ENCODE assay signal across 8 mouse cellular contexts in genomic region chr2:175338097-175338496, GRCm38 (mm10). TPM values are rescaled to one million over a fixed set of nuclear protein-coding genes. Genes with fewer than 3 reads are reported as not detected.
DNase-seq lines count a peak whose midpoint lies in the region; ATAC-seq and TF ChIP-seq lines count a peak whose summit lies in the region.
"Not testable (repeated sequence)": the region's sequence is repeated elsewhere in the genome, so short reads cannot be mapped to it uniquely, and the experiment has no call there.

TSS of gene Gm4631 (minus strand) at chr2:175338197.

- WGBS in heart, embryonic 12.5 days = no CpG with 5 or more reads among the region's 8 CpGs
- WGBS in intestine, embryonic 14.5 days = no CpG with 5 or more reads among the region's 8 CpGs
- WGBS in lung, embryonic 15.5 days = no CpG with 5 or more reads among the region's 8 CpGs
- no CpG with 5 or more reads among the region's 8 CpGs for WGBS in neural tube, embryonic 14.5 days

- H3K36me3 ChIP-seq in heart, embryonic 12.5 days; intestine, embryonic 14.5 days (ENCODE audit: control insufficient read depth, insufficient read depth, low read length); lung, embryonic 15.5 days; neural tube, embryonic 14.5 days (ENCODE audit: control insufficient read depth, insufficient read depth, low read length): not testable (repeated sequence)

- not testable (repeated sequence) for TF ChIP-seq CTCF in Patski (IDR thresholded peaks at IDR 0.05); cortical plate, adult 2 months (IDR thresholded peaks at IDR 0.05; ENCODE audit: extremely low read depth, insufficient read depth, low read length); left cerebral cortex, adult 2 months (IDR thresholded peaks at IDR 0.05)

- not testable (repeated sequence) for H3K9ac ChIP-seq in heart, embryonic 12.5 days; intestine, embryonic 14.5 days (ENCODE audit: low read length); lung, embryonic 15.5 days; neural tube, embryonic 14.5 days (replicated peaks; ENCODE audit: low read depth, low read length)

- H3K9me3 ChIP-seq in heart, embryonic 12.5 days (replicated peaks); intestine, embryonic 14.5 days (ENCODE audit: control insufficient read depth, low read length); lung, embryonic 15.5 days; neural tube, embryonic 14.5 days (ENCODE audit: control insufficient read depth, low read length): not testable (repeated sequence)

- CTCF ChIA-PET in Patski (lab: Charles Lee) = not testable (repeated sequence)

- in situ Hi-C loops in Patski (cut with MboI; ENCODE audit: low pct_unique_long_range_greater_than_20kb) = not testable (repeated sequence)

- H3K27ac ChIP-seq in cortical plate, adult 2 months (ENCODE audit: insufficient read depth, low read length); heart, embryonic 12.5 days (ENCODE audit: poor library complexity, severe bottlenecking); intestine, embryonic 14.5 days (ENCODE audit: low read depth); left cerebral cortex, adult 2 months; lung, embryonic 15.5 days; neural tube, embryonic 14.5 days (ENCODE audit: low read depth, low read length): not testable (repeated sequence)

- not testable (repeated sequence) for TF ChIP-seq POLR2A in cortical plate, adult 2 months (IDR thresholded peaks at IDR 0.05; ENCODE audit: extremely low read depth, insufficient read depth, low read length)

- not testable (repeated sequence) for H3K27me3 ChIP-seq in Patski; heart, embryonic 12.5 days (replicated peaks); intestine, embryonic 14.5 days (replicated peaks; ENCODE audit: control insufficient read depth, insufficient read depth, low read length); lung, embryonic 15.5 days; neural tube, embryonic 14.5 days (ENCODE audit: control insufficient read depth, insufficient read depth, low read length)

- intact Hi-C loops in left cerebral cortex, adult 2 months (cut with DNase I) = not testable (repeated sequence)

- POLR2A ChIA-PET in Patski (lab: Charles Lee) = not testable (repeated sequence)

- H3K4me2 ChIP-seq in heart, embryonic 12.5 days; intestine, embryonic 14.5 days (ENCODE audit: low read length); lung, embryonic 15.5 days; neural tube, embryonic 14.5 days (ENCODE audit: low read depth, low read length): not testable (repeated sequence)

- not testable (repeated sequence) for DNase-seq in Patski (ENCODE audit: low read depth, low spot score); frontal cortex, adult 2 months (ENCODE audit: extremely low spot score in 1 of 2, low spot score in 1 of 2); intestine, embryonic 14.5 days (ENCODE audit: low spot score); left cerebral cortex, adult 2 months (ENCODE audit: extremely low spot score in 1 of 2, low spot score in 2 of 2)

- H3K4me1 ChIP-seq in cortical plate, adult 2 months (ENCODE audit: control insufficient read depth, insufficient read depth, low read length); heart, embryonic 12.5 days (replicated peaks); intestine, embryonic 14.5 days (replicated peaks; ENCODE audit: control insufficient read depth, insufficient read depth, low read length); lung, embryonic 15.5 days; neural tube, embryonic 14.5 days (ENCODE audit: control insufficient read depth, insufficient read depth, low read length): not testable (repeated sequence)

- not testable (repeated sequence) for H3K4me3 ChIP-seq in cortical plate, adult 2 months (ENCODE audit: insufficient read depth, low read length); heart, embryonic 12.5 days; intestine, embryonic 14.5 days (ENCODE audit: low read depth, low read length); left cerebral cortex, adult 2 months; lung, embryonic 15.5 days; neural tube, embryonic 14.5 days (ENCODE audit: low read depth, low read length)

- ATAC-seq in Patski; heart, embryonic 12.5 days (ENCODE audit: insufficient number of reproducible peaks, low FRiP score); intestine, embryonic 14.5 days (replicated peaks; ENCODE audit: low FRiP score, low TSS enrichment, low read depth); lung, embryonic 15.5 days (ENCODE audit: borderline replicate concordance, extremely low read depth, low FRiP score, low TSS enrichment); neural tube, embryonic 14.5 days (ENCODE audit: low read depth): not testable (repeated sequence)

RNA-seq across cellular contexts. Expression of gene Gm4631, which starts in this region (rescaled TPM):
- polyA plus RNA-seq in Patski (2021) = 22.7 TPM
- polyA plus RNA-seq in cortical plate, adult 2 months (2012; rRNA removed) = 29.1 and 31.4 TPM in 2 replicates
- polyA plus RNA-seq in frontal cortex, adult 2 months (2012; rRNA removed) = 25.7 and 29.3 TPM in 2 replicates
- 12.1 and 13.2 TPM in 2 replicates for polyA plus RNA-seq in heart, embryonic 12.5 days (2016; fragmentation: Nextera tagmentation; extraction: Ambion mirVana)
- 19.5 and 22.2 TPM in 2 replicates for polyA plus RNA-seq in intestine, embryonic 14.5 days (2014; fragmentation: Nextera tagmentation; extraction: Ambion mirVana)
- total RNA-seq in left cerebral cortex, adult 2 months (2021) = 10 to 100 TPM; 65.1 to 65.8 TPM
- polyA plus RNA-seq in lung, embryonic 15.5 days (2015; fragmentation: Nextera tagmentation; extraction: Ambion mirVana) = 17.4 and 19.0 TPM in 2 replicates
- polyA plus RNA-seq in neural tube, embryonic 14.5 days (2014; fragmentation: Nextera tagmentation; extraction: Ambion mirVana) = 24.4 and 24.5 TPM in 2 replicates
